Mouse (Mus musculus) retina, postnatal 1 day (tissue): ENCODE data around the gene Aldh2.
"Not testable (repeated sequence)": the region's sequence is repeated elsewhere in the genome, so short reads cannot be mapped to it uniquely, and the experiment has no call there.

Experiments
- DNase-seq: peaks from one replicate; pipeline ENCODE4 v3.0.0-alpha.2; 2012

Aldh2 gene

GRCm38 (mm10) chr5:121545793-121546529, 47.7 kb downstream of the Aldh2 start, which contains the start of gene Mapkapk5:
Mapkapk5 (minus strand) TSS chr5:121545905.
- DNase-seq, result peak; percentile 97

- DNase-seq, result peak; percentile 62
Measured at GRCm38 (mm10) chr5:121544910-121545792, 48.5 kb downstream of the Aldh2 start, which contains the start of the genes Adam1a and Gm42878. Adam1a (minus strand) TSS chr5:121545482. Gm42878 (minus strand) TSS chr5:121545482.

GRCm38 (mm10) chr5:121543370-121543769, 50.3 kb downstream of the Aldh2 start:
- no peak for DNase-seq

GRCm38 (mm10) chr5:121541235-121541634, 52.4 kb downstream of the Aldh2 start:
- no peak for DNase-seq

GRCm38 (mm10) chr5:121540066-121540465, 53.6 kb downstream of the Aldh2 start:
- DNase-seq, result no peak

- DNase-seq, result no peak
Measured at GRCm38 (mm10) chr5:121537588-121537987, 56.0 kb downstream of the Aldh2 start.

GRCm38 (mm10) chr5:121536921-121537555, 56.6 kb downstream of the Aldh2 start:
- no peak for DNase-seq

GRCm38 (mm10) chr5:121535116-121535515, 58.5 kb downstream of the Aldh2 start:
- no peak for DNase-seq

GRCm38 (mm10) chr5:121534521-121534920, 59.1 kb downstream of the Aldh2 start:
- DNase-seq, result peak; percentile 35

GRCm38 (mm10) chr5:121526961-121527360, 66.7 kb downstream of the Aldh2 start:
- no peak for DNase-seq

- no peak for DNase-seq
Measured at GRCm38 (mm10) chr5:121526526-121526925, 67.1 kb downstream of the Aldh2 start.

- DNase-seq, result no peak
Measured at GRCm38 (mm10) chr5:121525774-121526450, 67.7 kb downstream of the Aldh2 start.

- not testable (repeated sequence) for DNase-seq
Measured at GRCm38 (mm10) chr5:121519758-121520157, 73.9 kb downstream of the Aldh2 start.

GRCm38 (mm10) chr5:121518983-121519382, 74.6 kb downstream of the Aldh2 start:
- no peak for DNase-seq
